Mouse (Mus musculus) R1 (cell line): ENCODE data around the gene Dguok.

Experiments
- DNase-seq: peaks from one replicate; pipeline ENCODE4 v3.0.0-alpha.2; 2018; ENCODE audit warnings: low read depth, low spot score

Dguok gene

DNA sequence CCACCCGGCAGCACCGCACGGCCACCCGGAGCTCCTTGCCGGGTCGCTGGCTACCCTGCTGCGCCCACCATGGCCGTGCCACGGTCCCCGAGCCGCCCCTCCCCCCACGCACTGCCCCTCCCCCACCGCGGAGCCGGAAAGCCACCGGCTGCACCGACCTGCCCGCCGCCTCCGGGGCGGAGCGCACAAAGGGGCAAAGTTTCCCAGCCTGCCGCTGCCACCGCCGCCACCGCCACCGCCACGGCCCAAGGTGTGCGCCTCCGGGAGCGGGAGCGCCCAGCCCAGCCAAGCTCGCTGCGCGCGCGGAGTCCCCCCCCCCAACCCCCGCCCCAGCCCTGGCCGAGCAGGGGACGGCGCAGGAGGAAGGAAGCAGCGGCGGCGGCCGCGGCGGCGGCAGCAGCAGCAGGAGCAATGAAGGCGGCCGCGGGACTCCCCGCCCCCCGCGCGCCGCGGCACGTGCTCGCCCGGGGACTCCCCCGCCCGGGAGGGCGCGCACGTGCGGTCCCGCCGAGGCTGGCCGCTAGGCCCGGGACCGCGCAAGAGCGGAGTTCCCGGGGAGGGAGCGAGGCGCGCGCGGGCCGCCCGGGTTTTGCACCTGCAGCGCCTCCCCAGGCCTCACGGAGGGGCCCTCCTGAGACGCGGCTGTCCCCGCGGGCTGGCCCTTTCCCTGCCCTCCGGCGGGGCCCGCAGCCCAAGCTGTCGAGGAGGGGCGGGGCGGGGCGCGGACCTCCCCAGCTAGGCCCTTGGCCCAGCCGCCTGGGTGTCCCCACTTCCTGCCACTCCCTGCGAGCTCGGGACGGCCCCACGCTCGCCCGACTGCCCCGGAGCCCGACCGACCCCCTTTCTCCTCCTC lies 50.4 kb downstream of the Dguok start:
- peak; percentile 49 for DNase-seq

DNA sequence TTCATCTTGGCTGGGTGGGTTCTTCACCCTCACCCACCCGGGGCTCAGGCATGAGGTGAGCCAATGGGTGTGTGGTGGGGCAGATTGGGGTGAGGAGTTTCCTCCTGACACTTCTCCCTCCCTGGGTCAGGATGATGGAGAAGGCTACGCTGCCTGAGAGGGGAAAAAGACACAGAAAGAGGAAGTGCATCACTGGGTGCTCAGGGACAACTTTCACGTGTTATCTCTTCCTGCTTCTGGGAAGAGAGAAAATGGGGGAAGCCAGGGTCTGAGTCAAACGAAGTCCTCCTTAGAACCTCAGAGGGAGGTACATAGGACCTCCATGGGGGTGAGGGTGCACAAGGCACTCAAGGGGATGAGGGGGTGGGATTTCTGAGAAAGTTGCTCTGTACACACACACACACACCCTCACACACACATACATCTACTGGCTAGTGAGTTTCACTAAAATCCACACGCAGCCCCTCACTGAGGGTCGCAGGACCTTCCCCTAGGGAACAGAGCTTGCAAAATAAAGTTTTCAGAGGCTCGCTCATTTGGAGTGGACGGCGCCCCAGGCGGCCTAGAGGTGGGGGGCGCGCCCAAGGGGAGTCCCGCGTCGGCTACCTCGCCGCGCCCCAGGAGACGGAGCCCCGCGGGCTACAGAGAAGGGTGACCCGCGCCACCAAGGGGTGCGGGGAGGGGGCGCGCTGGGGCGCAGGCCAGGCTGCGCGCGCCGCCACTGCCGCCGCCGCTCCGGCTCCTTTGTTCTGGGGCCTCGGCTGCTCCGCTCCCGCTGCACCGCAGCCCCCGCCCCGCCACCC lies 51.2 kb downstream of the Dguok start:
- peak; percentile 15 for DNase-seq

DNA sequence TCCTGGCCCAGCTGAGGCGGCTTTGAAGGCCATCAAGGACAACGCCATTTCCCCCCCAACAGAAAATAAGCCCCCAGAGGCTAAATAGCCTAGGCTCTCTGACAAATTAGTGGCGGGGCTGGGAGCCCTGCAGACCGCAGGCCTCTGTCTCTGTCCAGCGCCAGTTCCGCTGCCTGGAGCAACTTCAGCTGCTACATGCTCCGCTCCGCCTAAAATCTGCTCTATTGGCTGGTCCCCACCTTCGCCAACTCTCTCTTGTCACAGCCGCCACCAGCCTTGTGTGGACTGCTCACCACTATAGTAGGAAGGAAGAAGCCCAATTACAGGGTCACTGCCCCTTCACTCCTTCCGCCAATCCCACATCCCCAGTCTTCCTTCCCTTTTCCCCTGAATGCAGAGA lies 53.1 kb downstream of the Dguok start:
- peak; percentile 18 for DNase-seq

DNA sequence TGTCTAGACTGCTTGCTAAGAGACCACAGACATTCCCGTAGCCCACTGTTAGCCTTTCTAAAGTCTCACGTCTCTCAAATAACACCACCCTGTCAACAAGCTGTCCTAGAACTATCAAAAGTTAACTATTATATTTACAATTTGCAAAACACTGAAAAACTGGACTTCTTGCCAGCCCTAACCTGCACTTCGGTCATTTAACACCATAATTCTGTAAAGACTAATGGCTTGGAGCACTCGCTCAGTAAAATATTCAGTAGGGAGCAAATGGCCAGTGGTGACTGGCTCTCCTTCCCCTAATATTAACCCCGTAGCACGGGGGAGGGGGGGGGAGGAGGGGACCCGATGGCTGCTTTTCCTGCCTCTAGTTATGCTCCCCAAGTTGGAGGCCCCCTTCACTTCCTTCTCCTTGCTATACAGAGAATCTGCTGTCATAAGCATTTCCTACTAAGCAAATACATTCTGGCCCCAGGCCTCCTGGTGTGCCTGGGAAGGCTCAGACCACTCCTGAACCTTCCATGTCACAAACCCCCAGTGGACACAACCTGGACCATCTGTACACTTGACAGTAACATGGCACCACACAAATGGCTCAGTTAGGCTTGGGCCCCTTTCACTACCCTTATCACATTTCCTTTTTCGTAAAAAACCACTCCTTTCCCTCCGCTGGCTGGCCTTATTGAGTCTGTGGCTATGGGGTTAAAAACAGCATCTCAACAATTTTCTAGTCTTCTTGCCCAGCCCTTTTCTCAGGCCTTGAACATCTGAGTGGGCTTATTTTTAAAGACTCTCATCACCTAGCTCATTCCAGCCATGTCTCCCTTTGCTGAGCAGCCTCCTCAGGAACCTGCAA lies 56.1 kb downstream of the Dguok start:
- no peak for DNase-seq

DNA sequence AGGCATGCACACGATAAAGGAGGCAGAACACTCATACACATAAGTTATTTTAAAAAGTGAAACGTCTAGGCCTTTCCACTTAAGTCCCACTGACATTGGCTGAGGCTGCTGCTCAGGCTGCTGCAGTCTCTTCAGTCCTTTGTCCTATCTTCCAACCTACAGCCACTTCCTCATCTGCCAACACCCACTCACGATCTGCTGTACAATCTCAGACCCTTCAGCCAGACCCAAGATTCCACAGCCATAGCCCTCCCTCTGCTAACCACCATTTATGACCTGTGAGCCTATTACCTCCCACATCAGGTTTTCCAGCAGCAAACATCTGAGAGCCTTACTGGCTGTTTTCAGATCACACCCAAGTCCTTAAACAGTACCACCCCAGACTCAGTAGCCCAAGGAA lies 57.3 kb downstream of the Dguok start:
- no peak for DNase-seq

DNA sequence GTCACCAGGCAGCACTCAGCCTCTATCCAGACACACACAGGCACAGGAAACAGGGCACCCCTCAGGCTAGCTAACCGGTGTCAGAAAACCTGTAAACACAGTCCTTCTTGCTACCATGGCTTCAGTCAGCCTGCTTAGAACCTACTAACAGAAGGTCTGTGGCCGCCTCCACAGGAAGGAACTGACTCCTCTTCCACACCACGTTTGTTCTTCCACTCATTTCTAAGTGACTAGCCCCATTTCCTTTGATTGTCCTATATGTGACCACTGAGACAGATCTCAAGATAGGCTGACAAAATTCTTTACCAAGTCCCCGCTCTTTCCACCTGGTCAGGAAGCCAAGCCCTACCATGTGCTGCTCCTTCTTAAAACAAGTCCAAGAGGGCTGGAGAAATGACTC lies 57.9 kb downstream of the Dguok start:
- DNase-seq: no peak

DNA sequence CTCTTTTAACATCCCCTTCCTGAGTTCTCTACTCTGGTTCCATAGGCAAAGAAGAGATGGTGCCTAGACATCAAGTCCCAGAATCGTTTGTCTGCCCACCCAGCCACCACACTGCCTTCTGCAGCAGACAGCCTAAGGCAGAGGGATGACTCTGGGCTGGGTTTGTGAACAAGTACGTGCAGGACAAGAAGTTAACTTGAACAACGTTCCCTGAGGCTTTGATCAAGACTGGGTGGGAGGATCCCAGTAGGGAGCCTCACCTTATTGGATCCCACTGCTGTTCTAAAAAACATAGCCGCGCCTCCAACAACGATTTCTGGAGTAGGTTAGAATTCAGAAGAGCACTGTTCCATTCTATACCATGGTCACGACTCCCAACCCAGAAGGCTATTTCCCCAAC lies 59.7 kb downstream of the Dguok start:
- DNase-seq: no peak

DNA sequence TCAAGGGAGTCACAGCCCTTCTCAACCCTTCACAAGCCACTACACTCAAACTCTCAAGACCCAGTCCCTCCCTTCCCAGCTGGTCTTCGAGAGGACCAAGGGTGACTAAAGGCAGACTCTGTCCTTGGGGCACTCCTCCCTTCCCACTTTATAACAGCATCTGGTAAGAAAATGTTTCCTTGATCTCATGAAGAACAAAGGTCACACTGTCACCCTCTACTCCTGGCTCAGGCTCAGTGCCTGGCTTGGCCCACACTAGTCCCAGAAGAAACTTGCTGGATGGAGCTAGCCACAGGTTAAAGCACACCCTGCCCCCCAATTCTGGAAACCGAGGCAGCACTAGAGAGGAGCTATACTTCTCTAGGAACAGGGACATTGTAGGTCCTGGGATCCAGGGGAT lies 61.0 kb downstream of the Dguok start:
- DNase-seq: no peak

DNA sequence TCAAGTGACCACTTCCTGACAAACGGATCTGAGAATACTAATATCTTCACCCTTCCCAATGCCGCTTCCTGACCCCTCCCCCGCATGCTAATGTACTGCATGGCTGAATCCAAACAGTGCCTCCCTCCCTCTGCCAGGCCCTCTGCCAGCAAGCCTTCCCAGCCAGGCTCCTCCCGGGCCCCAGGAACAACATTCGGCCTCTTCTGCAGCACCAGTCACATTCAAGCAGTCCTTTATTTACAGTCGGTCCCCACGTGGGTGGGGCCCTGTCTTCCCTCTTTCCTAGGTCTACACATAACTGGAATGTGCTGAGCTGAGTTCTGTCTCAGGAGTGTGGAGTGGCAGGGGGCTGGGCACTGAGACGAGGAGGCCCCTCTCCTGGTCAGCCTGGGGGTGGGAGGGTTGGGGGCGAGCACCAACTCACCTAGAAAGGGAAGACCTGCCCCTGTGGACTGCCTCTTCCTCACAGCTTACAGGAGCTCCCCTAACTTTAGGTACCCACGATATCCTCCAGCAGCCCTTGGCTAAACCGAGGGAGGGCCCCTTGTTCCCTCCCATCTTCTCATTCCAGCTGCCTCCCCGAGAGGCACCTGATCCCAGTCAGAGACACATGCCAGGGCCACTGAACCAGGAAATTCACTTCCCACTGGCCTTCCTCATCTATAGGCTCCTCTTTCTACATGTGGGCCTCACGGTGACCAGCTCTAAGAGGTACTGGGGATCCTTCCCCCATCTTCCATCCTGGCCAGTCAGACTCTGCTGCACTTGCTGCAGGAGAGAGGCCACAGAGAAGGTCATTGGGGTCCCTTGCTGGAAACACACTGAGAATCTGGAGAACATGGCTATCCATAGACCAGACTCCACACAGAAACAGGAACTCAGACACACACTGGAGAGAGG lies 63.1 kb downstream of the Dguok start:
- no peak for DNase-seq

DNA sequence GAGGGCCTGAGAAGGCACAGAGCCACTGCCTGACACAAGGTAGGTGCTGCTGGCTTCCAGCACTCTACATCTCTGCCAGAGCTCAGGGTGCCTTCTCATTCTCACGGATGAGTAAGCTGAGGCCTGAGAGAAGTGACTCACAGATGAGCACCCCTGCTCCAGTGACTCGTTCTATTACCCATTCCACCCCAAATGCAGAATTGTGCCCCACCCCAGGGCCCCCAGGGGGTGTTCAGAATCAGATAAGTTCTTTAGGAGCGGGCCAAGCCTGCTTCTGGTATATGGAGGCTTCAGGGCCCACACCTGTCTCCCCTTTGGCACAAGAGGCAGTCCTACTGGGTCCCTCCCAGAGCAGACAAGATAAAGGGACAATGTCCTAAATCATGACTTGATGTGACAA lies 64.1 kb downstream of the Dguok start:
- DNase-seq: no peak

DNA sequence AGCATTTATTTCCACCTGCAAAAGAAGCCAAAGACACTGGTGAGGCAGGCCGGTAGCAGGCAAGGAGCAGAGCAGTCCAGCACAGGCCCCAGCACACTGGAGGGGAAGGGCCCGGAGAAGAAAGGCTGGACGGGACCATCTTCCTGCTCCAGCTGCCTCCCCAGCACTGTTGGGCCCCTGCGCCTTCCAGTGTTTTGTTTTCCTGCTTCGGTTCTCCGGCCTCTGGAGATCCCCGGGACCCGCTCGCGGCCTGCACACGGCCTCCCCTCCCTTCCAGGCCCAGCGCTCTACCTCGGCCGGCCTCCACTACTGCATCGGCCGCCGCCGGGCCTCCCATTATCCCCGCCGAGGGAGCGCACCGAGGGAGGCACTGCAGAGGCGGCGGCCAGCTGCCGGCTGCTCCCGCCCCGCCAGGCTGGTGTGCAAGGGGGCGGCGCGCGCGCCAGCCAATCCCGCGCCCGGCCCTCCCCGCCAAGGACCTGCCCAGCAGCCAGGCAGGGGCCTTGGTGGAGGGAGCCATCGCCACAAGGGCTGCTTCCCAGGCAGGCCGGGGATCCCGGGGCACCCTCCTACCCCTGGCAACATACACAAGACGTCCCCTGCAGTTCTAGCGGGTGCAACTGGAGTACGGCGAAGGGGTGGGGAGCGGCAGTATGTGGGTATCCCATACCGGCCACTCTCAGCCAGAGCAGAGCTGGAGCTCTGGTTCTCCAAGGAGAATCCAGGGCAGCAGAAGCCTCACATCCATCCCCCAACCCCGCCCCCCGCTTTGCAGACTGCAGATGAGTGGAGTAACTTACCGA lies 65.3 kb downstream of the Dguok start:
- DNase-seq: peak; percentile 81

DNA sequence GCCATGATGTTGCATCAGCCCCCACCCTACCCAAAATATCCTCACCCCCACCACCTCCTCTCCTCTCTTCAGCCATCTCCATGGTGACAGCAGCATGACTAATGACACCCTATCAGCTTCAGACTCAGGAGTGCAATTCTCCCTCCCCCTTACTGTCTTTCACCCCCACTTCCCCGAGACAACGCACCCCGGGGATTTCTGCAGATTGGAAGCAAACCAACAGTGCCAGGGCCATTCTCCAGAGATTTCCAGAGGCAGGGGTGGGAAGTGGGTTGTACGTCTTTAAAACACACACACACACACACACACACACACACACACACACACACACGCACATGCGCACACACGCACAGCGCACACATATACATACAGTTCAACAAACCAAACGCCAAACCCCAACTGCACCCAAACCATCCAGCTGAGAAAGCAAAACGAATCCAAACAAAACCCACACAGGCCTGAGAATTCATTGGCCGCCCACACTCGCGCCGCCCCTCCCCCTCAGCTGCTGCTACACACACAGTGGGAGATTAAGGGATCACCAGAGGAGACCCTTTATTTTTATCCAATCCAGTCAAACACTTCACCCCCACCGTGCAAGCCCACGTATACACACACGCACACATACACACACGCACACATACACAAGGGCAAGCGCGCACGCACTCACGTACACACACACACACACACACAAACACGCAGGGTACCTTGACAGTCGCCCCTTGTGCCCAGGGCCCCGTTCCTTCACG lies 66.1 kb downstream of the Dguok start:
- peak; percentile 66 for DNase-seq

DNA sequence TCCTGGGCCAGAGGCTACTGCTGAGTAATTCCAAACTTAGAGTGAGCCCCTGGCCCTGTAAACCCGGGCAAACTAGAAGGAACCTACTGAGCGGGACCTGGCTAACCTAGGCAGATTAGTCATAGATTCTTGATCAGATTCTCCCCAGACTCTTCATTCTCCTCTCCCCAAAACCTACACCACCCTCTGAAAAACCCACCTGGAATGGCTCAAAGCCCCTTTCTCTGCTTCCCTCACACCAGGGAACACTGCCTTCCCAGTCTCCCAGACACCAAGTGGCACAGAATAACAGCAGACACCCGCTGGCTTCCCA lies 66.6 kb downstream of the Dguok start:
- DNase-seq: no peak

DNA sequence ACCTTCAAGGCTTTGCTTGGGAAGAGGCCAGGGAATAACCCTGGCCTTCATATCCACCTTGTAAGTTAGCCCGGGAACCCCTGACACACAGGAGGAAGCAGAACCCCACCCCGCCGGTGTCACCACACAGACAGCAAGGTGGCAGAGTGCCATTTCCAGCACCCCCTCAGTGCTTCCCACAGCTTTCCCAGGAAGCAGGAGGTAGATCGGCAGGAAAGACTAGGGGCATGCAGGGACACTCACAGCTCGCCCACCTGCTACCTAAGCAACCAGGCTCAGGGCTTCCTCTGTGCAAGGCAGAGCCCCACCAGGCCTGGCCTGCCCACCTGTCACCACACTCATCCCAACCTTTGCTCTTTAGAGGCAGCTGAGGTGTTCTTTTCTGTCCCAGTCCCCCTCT lies 67.0 kb downstream of the Dguok start:
- DNase-seq: no peak

DNA sequence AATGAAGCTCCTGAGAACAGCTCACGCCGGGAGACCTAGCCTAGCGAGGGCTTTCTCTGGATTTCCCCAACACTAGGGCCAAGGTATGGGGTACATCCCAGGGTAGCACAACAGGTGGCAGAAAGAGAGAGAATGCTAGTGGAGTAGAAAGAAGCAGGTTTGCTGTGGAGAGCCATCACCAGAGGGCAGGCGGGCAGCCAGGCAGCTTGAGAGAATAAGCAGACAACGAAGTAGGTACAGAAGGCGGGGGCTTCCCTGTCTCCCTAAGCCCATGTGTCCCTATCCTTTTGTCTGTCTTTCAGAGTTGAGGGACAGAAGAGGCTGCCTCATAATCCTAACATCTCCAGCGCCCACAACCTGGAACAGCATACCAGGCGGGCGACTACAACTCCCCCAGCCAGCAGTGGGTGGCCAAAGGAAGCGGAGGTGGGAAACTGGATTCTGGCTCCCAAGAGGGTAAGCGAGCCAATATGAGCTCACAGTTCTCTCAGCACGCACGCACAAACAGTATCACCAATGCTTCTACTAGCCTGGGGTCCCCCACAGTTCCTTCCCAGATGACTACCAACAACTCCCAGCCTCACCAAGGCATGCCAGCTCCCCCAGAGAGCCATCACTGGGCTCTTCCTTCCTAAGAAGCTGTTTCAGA lies 67.5 kb downstream of the Dguok start:
- no peak for DNase-seq

DNA sequence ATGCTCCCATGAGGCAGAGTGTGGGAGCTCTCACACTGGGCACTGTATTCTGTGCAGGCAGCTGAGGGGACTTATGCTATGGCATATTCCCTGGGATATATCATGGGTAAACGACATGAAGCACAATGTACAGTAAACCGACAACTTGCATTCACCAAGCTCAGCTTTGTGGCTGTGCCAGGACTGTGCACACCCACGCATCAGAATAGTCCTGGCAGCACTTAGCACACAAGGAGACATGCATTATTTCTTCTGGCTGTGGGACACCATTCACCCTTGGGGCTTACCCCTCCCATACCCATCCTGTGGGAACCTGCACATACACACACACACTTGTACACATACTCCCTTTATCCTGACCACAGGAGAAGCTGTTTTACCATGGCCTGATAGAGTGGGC lies 68.2 kb downstream of the Dguok start:
- DNase-seq: no peak

DNA sequence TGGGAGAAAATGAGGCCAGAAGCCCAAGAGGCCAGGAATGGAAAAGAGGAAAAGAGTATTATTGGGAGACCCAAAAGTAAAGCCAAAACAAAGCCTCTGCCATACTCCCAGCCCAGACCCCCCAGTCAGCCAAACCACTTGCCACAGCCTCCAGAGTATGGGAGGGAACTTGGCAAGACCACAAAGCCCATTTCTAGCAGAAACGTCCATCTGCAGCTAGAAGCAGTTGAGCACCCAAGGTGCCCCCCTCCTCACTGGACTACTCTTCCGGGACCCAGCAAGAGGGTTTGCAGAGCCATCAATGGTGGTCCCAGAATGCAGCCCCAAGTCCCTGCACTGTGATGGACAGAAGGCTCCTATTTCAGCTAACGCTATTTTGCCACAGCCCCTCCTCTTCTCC lies 69.0 kb downstream of the Dguok start:
- DNase-seq: no peak

DNA sequence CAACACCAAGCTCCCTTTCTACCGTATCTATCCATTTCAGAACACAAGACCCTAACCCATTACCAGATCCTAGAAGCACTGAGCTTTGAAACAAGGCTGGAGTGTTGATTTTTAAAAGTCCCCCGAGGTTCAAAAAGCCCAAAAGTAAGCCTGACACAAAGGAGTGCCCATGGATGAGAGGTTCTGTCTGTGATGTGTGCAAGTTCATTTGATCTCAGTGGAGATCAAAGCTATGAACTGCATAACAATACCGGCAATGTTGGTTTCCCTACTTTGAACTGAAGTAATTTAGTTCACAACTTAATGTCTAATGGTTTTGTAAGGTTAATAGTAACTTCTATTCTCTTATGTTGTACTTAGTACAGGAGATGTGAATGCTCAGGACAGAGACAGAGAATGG lies 69.5 kb downstream of the Dguok start:
- no peak for DNase-seq

DNA sequence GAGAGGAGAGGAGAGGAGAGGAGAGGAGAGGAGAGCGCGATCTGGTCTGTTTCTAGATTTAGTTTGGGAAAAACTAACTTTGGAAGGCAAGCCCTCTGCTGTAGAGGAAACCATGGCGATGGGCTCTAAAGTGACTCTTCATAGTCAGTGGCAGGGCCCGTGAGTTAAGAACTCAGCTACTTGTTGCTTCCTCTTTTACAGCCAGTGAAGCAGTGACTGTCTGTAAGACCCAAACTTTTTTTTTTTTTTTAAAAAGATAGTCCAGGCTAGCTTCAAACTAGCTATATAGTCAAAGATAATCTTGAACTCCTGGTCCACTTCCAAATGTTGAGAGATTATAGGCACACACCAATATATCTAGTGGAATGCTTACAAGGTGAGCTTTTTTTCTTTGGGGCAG lies 70.2 kb downstream of the Dguok start:
- no peak for DNase-seq
